Mouse (Mus musculus): ENCODE data around the gene Slc19a1.
A peak's percentile ranks its signal among the peaks of the same experiment; 100 is the strongest.

The Slc19a1 gene

GRCm38 (mm10) chr10:77031768-77032375 lies at the start of gene Slc19a1:
Slc19a1 (plus strand) TSS chr10:77032241.
- DNase-seq, result peak; percentile 73 to 89

- no peak for DNase-seq
Observed at GRCm38 (mm10) chr10:76988586-76988985, 43.5 kb upstream of the Slc19a1 start.

GRCm38 (mm10) chr10:76992456-76992855 lies 39.6 kb upstream of the Slc19a1 start:
- no peak for DNase-seq

- peak; percentile 89 for DNase-seq
Observed at GRCm38 (mm10) chr10:76997759-76998513, 34.1 kb upstream of the Slc19a1 start.

GRCm38 (mm10) chr10:77004936-77005335 lies 27.1 kb upstream of the Slc19a1 start:
- no peak for DNase-seq

- peak; percentile 73 to 89 for DNase-seq
Observed at GRCm38 (mm10) chr10:77007433-77008108, 24.5 kb upstream of the Slc19a1 start.

- DNase-seq, result peak; percentile 69
Observed at GRCm38 (mm10) chr10:77008109-77008561, 23.9 kb upstream of the Slc19a1 start.

GRCm38 (mm10) chr10:77008698-77009097 lies 23.3 kb upstream of the Slc19a1 start:
- no peak for DNase-seq

GRCm38 (mm10) chr10:77011681-77012080 lies 20.4 kb upstream of the Slc19a1 start:
- DNase-seq, result peak; percentile 63 to 88

GRCm38 (mm10) chr10:77016080-77016479 lies 16.0 kb upstream of the Slc19a1 start:
- peak in 1 of 2 experiments; percentile 12 for DNase-seq

- peak; percentile 27 to 52 for DNase-seq
Observed at GRCm38 (mm10) chr10:77016499-77016898, 15.5 kb upstream of the Slc19a1 start.

- no peak for DNase-seq
Observed at GRCm38 (mm10) chr10:77017061-77017460, 15.0 kb upstream of the Slc19a1 start.

- peak; percentile 48 to 69 for DNase-seq
Observed at GRCm38 (mm10) chr10:77017662-77018061, 14.4 kb upstream of the Slc19a1 start.

GRCm38 (mm10) chr10:77021399-77022052 lies 10.5 kb upstream of the Slc19a1 start:
- peak; percentile 84 to 85 for DNase-seq

GRCm38 (mm10) chr10:77022301-77023130 lies 9.5 kb upstream of the Slc19a1 start:
- peak; percentile 72 to 96 for DNase-seq

GRCm38 (mm10) chr10:77024231-77024630 lies 7.8 kb upstream of the Slc19a1 start:
- DNase-seq, result no peak

GRCm38 (mm10) chr10:77026944-77027343 lies 5.1 kb upstream of the Slc19a1 start:
- peak; percentile 87 to 94 for DNase-seq

GRCm38 (mm10) chr10:77028782-77029296 lies 3.2 kb upstream of the Slc19a1 start:
- DNase-seq, result peak in 1 of 2 experiments; percentile 39

- DNase-seq, result peak; percentile 62 to 92
Observed at GRCm38 (mm10) chr10:77029761-77030160, 2.3 kb upstream of the Slc19a1 start.

- no peak for DNase-seq
Observed at GRCm38 (mm10) chr10:77030666-77031065, 1.4 kb upstream of the Slc19a1 start.

- peak; percentile 96 to 97 for DNase-seq
Observed at GRCm38 (mm10) chr10:77032591-77033322, 716 bp downstream of the Slc19a1 start.

Measured in kidney, postnatal 25 days (tissue).